Mouse (Mus musculus) kidney, embryonic 16.5 days (tissue): Measurements from ENCODE around the gene Samd14. TPM values are rescaled to one million over a fixed set of nuclear protein-coding genes. Genes with fewer than 3 reads are reported as not detected.

ENCODE experiments used
- ATAC-seq: fragments of 200-750 bp; cut with Nextera tagmentation; 2 replicates; pipeline ENCODE4 v1.8.0; 2017; ENCODE audit warnings: moderate TSS enrichment; ENCODE audit not compliant: low FRiP score, low TSS enrichment
- H3K27ac ChIP-seq: fragments of 300-500 bp; sonication (generic); 2 replicates; pipeline ENCODE4 v1.5.1; 2014; ENCODE audit warnings: low read length
- H3K27me3 ChIP-seq: fragments of 300-500 bp; sonication (generic); 2 replicates; pipeline ENCODE4 v1.6.1; 2014; ENCODE audit warnings: low read length, control low read depth, mixed read lengths; ENCODE audit not compliant: insufficient read depth
- H3K36me3 ChIP-seq: fragments of 300-500 bp; sonication (generic); 2 replicates; pipeline ENCODE4 v1.6.1; 2014; ENCODE audit warnings: low read length, control low read depth, mixed read lengths; ENCODE audit not compliant: insufficient read depth
- H3K4me1 ChIP-seq: fragments of 300-500 bp; sonication (generic); 2 replicates; pipeline ENCODE4 v1.6.1; 2014; ENCODE audit warnings: low read length, control low read depth, mixed read lengths; ENCODE audit not compliant: insufficient read depth
- H3K4me2 ChIP-seq: fragments of 300-500 bp; sonication (generic); replicated peaks from 2 replicates; pipeline ENCODE4 v1.6.1; 2014; ENCODE audit warnings: low read depth, low read length
- H3K4me3 ChIP-seq: fragments of 300-500 bp; sonication (generic); 2 replicates; pipeline ENCODE4 v1.5.1; 2014; ENCODE audit warnings: mild to moderate bottlenecking, low read length
- H3K9ac ChIP-seq: fragments of 300-500 bp; sonication (generic); replicated peaks from 2 replicates; pipeline ENCODE4 v1.6.1; 2014; ENCODE audit warnings: low read length
- H3K9me3 ChIP-seq: fragments of 300-500 bp; sonication (generic); 2 replicates; pipeline ENCODE4 v1.6.1; 2016; ENCODE audit warnings: low read length, control low read depth
- WGBS: fragments of 180-500 bp; shearing (Covaris S2); extraction: QIAGEN DNeasy Blood & Tissue Kit; methylation state at CpG from one replicate; pipeline ENCODE4 v1.1.7; 2014; 5-methylcytosine and 5-hydroxymethylcytosine counted together
- polyA plus RNA-seq: library from polyadenylated mRNA; unstranded; fragments of >200 nt; fragmentation: Nextera tagmentation; extraction: Ambion mirVana; gene quantifications from 2 replicates; pipeline ENCODE4 v1.2.1, GENCODE M21; 2015

Gene Samd14
- polyA plus RNA-seq, 1 experiment from 2014 or later: 19.2 TPM

DNA sequence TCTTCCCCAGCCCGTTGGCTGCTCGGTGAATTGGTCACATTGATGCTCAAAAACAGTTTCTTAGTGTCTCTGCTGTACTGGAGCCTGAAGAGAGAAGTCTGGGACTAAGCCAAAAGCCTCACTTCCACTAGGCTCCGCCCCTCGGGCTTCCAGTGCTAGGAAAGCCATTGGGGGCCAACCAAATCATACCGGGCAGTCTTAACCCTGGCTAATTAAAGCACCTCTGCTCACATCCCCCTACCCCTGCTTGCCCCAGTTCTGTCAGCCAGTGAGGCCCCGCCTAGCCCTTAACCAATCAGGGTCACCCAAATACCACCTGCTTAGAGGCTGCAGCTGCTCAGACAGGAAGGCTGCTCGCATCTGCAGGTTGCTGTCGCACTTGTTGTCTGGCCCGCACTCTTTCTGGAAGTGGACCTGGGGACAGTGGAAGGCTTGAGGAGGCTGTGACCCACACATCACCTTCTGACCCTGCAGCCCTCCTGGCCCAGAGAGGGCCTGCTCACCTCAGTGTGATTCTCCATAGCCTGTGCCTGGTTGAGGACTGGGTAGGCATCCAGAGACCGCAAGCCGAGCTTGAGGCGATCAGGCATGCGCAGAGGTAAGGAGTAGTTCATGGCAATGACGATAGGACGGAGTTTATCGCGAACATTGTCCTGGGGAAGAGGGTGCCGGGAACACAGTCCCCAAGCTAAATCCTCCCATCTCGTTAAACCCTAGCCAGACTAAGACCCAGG, 47.3 kb downstream of the Samd14 start:
- 0 out of 2 replicates have a peak, but pooled peaks have one; percentile 49 for ATAC-seq
- Histone ChIP-seq H3K27me3 (no peaks in the 10 kb centered on the region; the same call in 1 of the 2 replicates), H3K4me2 (no peak overlapping the region), H3K27ac (no peak overlapping the region), H3K36me3 (peaks cover 37% of the 10 kb centered on the region), H3K4me3 (no peak overlapping the region), H3K9me3 (no peaks in the 10 kb centered on the region), H3K4me1 (no peaks in the 10 kb centered on the region), H3K9ac (no peak overlapping the region)
- 30% methylated on average over 19 of the region's 19 CpGs for WGBS

DNA sequence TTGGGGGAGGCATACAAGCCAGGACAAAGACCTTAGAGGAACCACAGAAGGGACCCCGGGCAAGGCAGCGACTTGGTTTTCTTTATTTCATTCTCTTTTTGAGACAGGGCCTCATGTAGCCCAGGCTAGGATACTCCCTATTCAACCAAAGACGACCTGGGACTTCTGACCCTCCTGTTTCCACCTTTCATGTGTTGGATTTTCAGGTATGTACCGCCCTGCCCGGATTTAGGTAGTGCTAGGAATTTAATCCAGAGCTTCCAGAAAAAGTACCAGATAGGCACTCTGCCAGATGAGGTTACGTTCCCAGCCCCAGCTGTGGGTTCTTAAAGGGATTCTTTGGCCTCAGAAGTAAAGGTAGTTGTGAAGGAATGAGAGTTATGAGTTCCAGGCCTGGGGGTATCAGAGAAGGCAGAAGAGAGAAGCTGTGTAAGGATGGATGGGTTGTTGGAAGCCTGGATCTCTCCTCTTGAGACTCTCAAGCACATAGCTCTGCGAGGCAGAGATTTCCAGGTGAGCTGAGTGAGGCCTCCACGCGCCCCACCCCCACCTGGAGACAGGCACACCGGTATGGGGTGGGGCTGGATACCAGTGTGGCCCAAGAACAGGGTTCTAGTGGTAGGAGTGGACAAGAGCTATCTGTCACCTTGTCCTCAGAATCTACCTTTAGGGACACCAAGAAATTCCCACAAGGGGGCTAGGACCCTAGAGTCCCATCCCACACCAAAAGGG, 59.7 kb downstream of the Samd14 start:
- no peak overlapping the region for H3K9ac ChIP-seq
- 89% methylated on average over 10 of the region's 10 CpGs for WGBS

DNA sequence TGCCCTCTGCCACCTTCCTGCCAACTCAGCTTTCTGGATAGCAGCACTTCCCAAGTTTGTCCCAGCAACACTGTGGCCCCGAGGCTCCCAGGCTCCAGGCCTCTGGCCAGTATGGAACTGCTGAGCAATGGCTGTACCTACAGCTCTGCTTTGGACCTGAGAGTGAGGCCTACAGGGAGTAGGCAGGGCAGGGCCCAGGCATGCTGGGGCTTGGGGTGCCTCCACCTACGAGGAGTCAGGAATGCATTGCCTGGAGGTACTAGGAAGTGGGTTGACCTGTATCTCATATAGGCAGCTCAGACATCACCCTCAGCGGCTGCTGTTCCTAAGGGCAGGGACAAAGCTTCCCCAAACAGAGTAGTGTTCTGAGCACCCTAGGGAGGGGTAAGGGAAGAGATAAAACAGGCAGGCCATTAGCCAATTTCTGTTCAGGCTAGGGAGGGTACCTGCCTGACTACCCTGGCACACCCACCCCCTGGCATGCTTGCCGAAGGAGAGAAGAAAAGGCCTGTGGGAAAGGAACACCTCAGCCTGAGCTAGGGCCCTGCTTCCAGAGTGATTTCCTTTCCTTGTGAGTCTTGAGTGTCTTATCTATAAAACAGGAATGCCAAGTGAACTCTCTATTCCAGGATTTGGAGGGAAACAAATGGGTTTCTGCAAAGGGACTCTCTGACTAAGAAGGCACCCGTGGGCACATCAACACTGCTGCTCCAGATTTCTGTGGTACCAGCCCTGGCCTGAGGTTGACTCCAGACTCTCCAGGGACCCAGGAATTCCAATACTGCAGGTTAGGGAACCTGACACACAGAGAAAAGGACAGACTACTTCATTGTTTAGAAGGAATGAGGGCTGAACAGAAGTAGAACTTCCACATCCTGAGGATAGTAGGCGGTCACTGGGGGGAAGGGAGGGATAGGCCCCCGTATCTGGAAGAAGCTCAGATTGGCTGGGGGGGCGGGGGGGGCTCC, 60.7 kb downstream of the Samd14 start:
- Histone ChIP-seq H3K9me3 (no peaks in the 10 kb centered on the region), H3K36me3 (peaks cover 8% of the 10 kb centered on the region; the same call in 1 of the 2 replicates), H3K4me2 (no peak overlapping the region), H3K9ac (no peak overlapping the region), H3K4me3 (no peak overlapping the region), H3K4me1 (peaks cover 41% of the 10 kb centered on the region), H3K27ac (no peak overlapping the region; the same call in 1 of the 2 replicates), H3K27me3 (no peaks in the 10 kb centered on the region)
- ATAC-seq: no peak
- WGBS: 65% methylated on average over 8 of the region's 8 CpGs

More for the DNA sequence above, 59.7 kb downstream of the Samd14 start:
- ATAC-seq: no peak
- H3K4me3 ChIP-seq: no peak overlapping the region
- H3K9me3 ChIP-seq: no peaks in the 10 kb centered on the region
- H3K36me3 ChIP-seq: peaks cover 11% of the 10 kb centered on the region; the same call in 1 of the 2 replicates
- H3K27ac ChIP-seq: no peak overlapping the region
- no peak overlapping the region for H3K4me2 ChIP-seq
- H3K4me1 ChIP-seq: peaks cover 31% of the 10 kb centered on the region
- H3K27me3 ChIP-seq: no peaks in the 10 kb centered on the region

DNA sequence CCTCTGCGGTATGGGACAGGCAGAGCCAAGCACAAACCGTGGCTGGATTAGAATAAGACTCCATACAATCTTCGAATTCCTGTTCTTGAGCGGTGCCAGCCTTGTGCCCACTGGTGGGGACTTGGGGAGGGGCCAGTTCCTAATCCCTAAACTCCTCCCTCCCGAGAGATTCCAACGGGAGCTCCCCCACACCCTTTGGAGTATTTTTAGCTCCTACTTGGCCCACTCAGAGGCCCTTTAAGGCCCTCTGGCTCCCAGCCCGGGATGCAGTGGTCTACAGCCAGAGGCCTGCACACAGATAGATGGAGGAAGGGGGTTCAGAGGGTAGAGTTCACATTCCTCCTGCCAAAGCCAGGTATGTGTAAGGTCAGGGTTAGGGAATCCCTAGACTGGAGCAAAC, 61.6 kb downstream of the Samd14 start:
- Histone ChIP-seq H3K9ac (no peak overlapping the region), H3K4me2 (peak overlapping the region; percentile 10; the same call in 1 of the 2 replicates), H3K4me1 (peaks cover 43% of the 10 kb centered on the region), H3K9me3 (no peaks in the 10 kb centered on the region), H3K27ac (no peak overlapping the region; the same call in 1 of the 2 replicates), H3K27me3 (no peaks in the 10 kb centered on the region), H3K36me3 (peaks cover under 1% of the 10 kb centered on the region; the same call in 1 of the 2 replicates), H3K4me3 (no peak overlapping the region)
- WGBS: 45% methylated on average over 7 of the region's 7 CpGs
- no peak for ATAC-seq

DNA sequence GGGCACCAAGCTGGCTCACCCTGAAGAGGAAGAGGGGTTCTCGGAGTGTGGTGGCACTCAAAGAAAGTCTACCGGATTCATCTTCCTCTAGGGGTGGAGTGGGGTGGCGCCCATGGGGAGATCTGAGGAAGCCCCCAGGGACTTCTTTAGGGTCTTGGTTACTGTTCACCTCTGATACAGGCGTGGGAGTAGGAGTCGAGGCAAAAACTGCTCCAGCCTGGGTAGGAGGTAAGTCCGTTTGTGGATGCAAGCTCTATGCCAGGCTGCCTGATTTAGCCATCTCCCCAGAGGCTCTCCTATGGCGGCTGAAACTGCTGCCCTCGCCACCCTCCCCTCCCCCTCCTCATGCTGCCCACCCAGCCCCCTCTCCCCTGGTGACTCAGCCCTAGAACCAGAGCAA, 62.5 kb downstream of the Samd14 start:
- Histone ChIP-seq H3K4me1 (peaks cover 45% of the 10 kb centered on the region), H3K4me2 (no peak overlapping the region)

DNA sequence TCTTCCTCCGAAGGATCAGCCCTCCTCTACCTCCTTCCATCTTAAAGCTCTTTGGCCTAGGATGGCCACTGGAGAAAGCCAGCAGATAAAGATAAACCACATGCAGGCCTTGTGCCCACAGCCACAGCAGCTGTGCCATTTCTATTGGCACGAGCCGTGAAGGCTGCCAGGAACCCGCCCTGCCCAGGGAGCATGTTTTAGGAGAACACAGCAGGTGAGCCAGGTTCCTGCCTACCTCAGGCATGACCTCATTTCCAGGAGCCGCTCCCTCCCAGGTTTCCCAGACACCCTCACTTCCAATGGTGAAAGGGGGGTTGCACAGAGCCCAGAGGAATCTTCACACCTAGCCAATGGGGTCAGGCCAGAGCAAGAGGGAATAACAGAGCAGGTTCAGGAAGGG, 63.1 kb downstream of the Samd14 start:
- Histone ChIP-seq H3K9me3 (no peaks in the 10 kb centered on the region), H3K4me1 (peaks cover 51% of the 10 kb centered on the region), H3K4me3 (no peak overlapping the region), H3K4me2 (no peak overlapping the region), H3K27me3 (no peaks in the 10 kb centered on the region), H3K27ac (no peak overlapping the region), H3K36me3 (no peaks in the 10 kb centered on the region), H3K9ac (no peak overlapping the region)
- no peak for ATAC-seq
- 74% methylated on average over 5 of the region's 5 CpGs for WGBS

More for the DNA sequence above, 62.5 kb downstream of the Samd14 start:
- no peak overlapping the region for H3K27ac ChIP-seq
- no peak overlapping the region for H3K4me3 ChIP-seq
- H3K36me3 ChIP-seq: no peaks in the 10 kb centered on the region
- H3K9ac ChIP-seq: no peak overlapping the region
- no peak for ATAC-seq
- H3K9me3 ChIP-seq: no peaks in the 10 kb centered on the region
- WGBS: 67% methylated on average over 7 of the region's 8 CpGs
- no peaks in the 10 kb centered on the region for H3K27me3 ChIP-seq

DNA sequence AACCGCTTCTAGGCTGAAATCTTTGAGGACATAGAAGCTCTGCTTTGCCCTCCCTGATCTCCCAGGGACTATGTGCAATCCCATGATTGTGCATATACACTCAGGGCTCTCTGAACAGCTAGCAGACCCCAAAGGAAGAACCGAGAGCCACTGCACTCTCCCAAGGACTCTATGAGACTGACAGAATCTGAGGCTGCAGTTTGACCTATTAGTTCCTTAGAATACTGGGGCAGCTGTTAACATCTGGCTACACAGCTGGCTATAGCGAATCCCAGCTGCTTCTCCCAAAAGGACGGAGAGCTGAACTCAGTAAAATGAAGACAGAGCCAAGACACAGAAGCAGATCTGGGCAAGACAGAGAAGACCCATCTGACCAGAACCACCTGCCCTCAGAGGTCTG, 64.2 kb downstream of the Samd14 start:
- Histone ChIP-seq H3K4me2 (peak overlapping the region; percentile 82; the same call in 1 of the 2 replicates), H3K27me3 (no peaks in the 10 kb centered on the region), H3K36me3 (no peaks in the 10 kb centered on the region), H3K27ac (no peak overlapping the region), H3K4me1 (peaks cover 62% of the 10 kb centered on the region), H3K9ac (no peak overlapping the region), H3K9me3 (no peaks in the 10 kb centered on the region), H3K4me3 (no peak overlapping the region)
- 66% methylated on average over 4 of the region's 4 CpGs for WGBS
- no peak for ATAC-seq

DNA sequence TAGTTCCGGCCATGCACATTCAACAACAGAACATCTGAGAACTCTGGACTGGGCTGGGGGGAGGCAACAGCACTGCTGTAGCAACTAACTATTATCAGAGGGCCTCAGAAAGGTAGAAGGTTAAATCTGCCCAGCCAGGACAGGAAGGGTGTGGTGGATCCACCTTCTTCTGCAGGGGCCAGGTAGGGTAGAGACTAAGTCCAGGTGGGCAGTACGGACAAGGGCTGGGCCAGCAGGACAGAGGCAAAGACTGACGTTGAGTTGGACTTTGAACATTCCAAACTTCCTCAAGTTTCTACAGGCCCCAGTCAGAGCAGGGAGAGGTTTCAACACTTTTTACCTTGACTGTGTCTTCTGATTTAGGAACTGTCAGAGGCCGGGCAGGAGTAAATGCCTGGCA, 65.0 kb downstream of the Samd14 start:
- Histone ChIP-seq H3K27ac (peak overlapping the region; percentile 39), H3K36me3 (no peaks in the 10 kb centered on the region), H3K4me3 (peak overlapping the region; percentile 70), H3K4me1 (peaks cover 70% of the 10 kb centered on the region), H3K27me3 (no peaks in the 10 kb centered on the region), H3K4me2 (peak overlapping the region; percentile 82), H3K9me3 (no peaks in the 10 kb centered on the region), H3K9ac (peak overlapping the region; percentile 77; the same call in 1 of the 2 replicates)
- 55% methylated on average over 4 of the region's 4 CpGs for WGBS
- no peak for ATAC-seq
